Mouse (Mus musculus): ENCODE data around the gene Fance. TPM values are rescaled to one million over a fixed set of nuclear protein-coding genes. Genes with fewer than 3 reads are reported as not detected.

The Fance gene
- polyA plus RNA-seq, 1 experiment, result 12.1 TPM

GRCm38 (mm10) chr17:28313880-28314225 lies 534 bp downstream of the Fance start:
- H3K36me3 ChIP-seq (ENCODE audit: control insufficient read depth, insufficient read depth, low read length), result no peaks in the 10 kb centered on the region
- TF ChIP-seq CTCF (conservative IDR thresholded peaks at IDR 0.05; ENCODE audit: insufficient read depth, insufficient read length, low read depth, low read length), result no peak
- no peak for TF ChIP-seq POLR2A (IDR thresholded peaks at IDR 0.05; ENCODE audit: low read depth, low read length)
- no peak for DNase-seq
- no peaks in the 10 kb centered on the region for H3K27me3 ChIP-seq (replicated peaks; ENCODE audit: control insufficient read depth, insufficient read depth, low read length)
- no peak overlapping the region for H3K27ac ChIP-seq (ENCODE audit: insufficient read depth, low read depth, low read length)
- peaks cover 6% of the 10 kb centered on the region; the same call in 1 of the 2 replicates for H3K4me1 ChIP-seq (ENCODE audit: control insufficient read depth, insufficient read depth, low read length)
- peak overlapping the region; percentile 71 for H3K4me3 ChIP-seq (ENCODE audit: insufficient read depth, low read depth, low read length)
- WGBS, result 1% methylated on average over 11 of the region's 11 CpGs

GRCm38 (mm10) chr17:28315611-28316160 lies 2.4 kb downstream of the Fance start:
- Histone ChIP-seq H3K4me1 (ENCODE audit: control insufficient read depth, insufficient read depth, low read length) (peaks cover 6% of the 10 kb centered on the region; the same call in 1 of the 2 replicates), H3K27ac (ENCODE audit: insufficient read depth, low read depth, low read length) (no peak overlapping the region), H3K4me3 (ENCODE audit: insufficient read depth, low read depth, low read length) (no peak overlapping the region), H3K27me3 (replicated peaks; ENCODE audit: control insufficient read depth, insufficient read depth, low read length) (no peaks in the 10 kb centered on the region), H3K36me3 (ENCODE audit: control insufficient read depth, insufficient read depth, low read length) (no peaks in the 10 kb centered on the region)
- no peak for TF ChIP-seq POLR2A (IDR thresholded peaks at IDR 0.05; ENCODE audit: low read depth, low read length)
- TF ChIP-seq CTCF (conservative IDR thresholded peaks at IDR 0.05; ENCODE audit: insufficient read depth, insufficient read length, low read depth, low read length), result no peak
- DNase-seq, result no peak
- 88% methylated on average over 20 of the region's 20 CpGs for WGBS

- 94% methylated on average over 9 of the region's 9 CpGs for WGBS
- Histone ChIP-seq H3K27me3 (replicated peaks; ENCODE audit: control insufficient read depth, insufficient read depth, low read length) (no peaks in the 10 kb centered on the region), H3K4me3 (ENCODE audit: insufficient read depth, low read depth, low read length) (no peak overlapping the region), H3K27ac (ENCODE audit: insufficient read depth, low read depth, low read length) (no peak overlapping the region), H3K36me3 (ENCODE audit: control insufficient read depth, insufficient read depth, low read length) (no peaks in the 10 kb centered on the region), H3K4me1 (ENCODE audit: control insufficient read depth, insufficient read depth, low read length) (peaks cover 6% of the 10 kb centered on the region; the same call in 1 of the 2 replicates)
- TF ChIP-seq CTCF (conservative IDR thresholded peaks at IDR 0.05; ENCODE audit: insufficient read depth, insufficient read length, low read depth, low read length), result no peak
- no peak for TF ChIP-seq POLR2A (IDR thresholded peaks at IDR 0.05; ENCODE audit: low read depth, low read length)
- DNase-seq, result no peak
These were observed 3.2 kb downstream of the Fance start for GRCm38 (mm10) chr17:28316476-28316875.

GRCm38 (mm10) chr17:28317091-28317490 lies 3.8 kb downstream of the Fance start:
- WGBS, result 60% methylated on average over 8 of the region's 8 CpGs
- H3K27me3 ChIP-seq (replicated peaks; ENCODE audit: control insufficient read depth, insufficient read depth, low read length), result no peaks in the 10 kb centered on the region
- no peak overlapping the region for H3K27ac ChIP-seq (ENCODE audit: insufficient read depth, low read depth, low read length)
- H3K4me1 ChIP-seq (ENCODE audit: control insufficient read depth, insufficient read depth, low read length), result peaks cover 6% of the 10 kb centered on the region; the same call in 1 of the 2 replicates
- TF ChIP-seq POLR2A (IDR thresholded peaks at IDR 0.05; ENCODE audit: low read depth, low read length), result no peak
- no peak for TF ChIP-seq CTCF (conservative IDR thresholded peaks at IDR 0.05; ENCODE audit: insufficient read depth, insufficient read length, low read depth, low read length)
- no peak overlapping the region for H3K4me3 ChIP-seq (ENCODE audit: insufficient read depth, low read depth, low read length)
- peak; percentile 45 for DNase-seq
- no peaks in the 10 kb centered on the region for H3K36me3 ChIP-seq (ENCODE audit: control insufficient read depth, insufficient read depth, low read length)

GRCm38 (mm10) chr17:28317725-28318124 lies 4.4 kb downstream of the Fance start:
- Histone ChIP-seq H3K27me3 (replicated peaks; ENCODE audit: control insufficient read depth, insufficient read depth, low read length) (no peaks in the 10 kb centered on the region), H3K36me3 (ENCODE audit: control insufficient read depth, insufficient read depth, low read length) (no peaks in the 10 kb centered on the region), H3K27ac (ENCODE audit: insufficient read depth, low read depth, low read length) (no peak overlapping the region), H3K4me1 (ENCODE audit: control insufficient read depth, insufficient read depth, low read length) (peaks cover 6% of the 10 kb centered on the region; the same call in 1 of the 2 replicates), H3K4me3 (ENCODE audit: insufficient read depth, low read depth, low read length) (no peak overlapping the region)
- no peak for DNase-seq
- WGBS, result 85% methylated on average over 9 of the region's 9 CpGs
- TF ChIP-seq POLR2A (IDR thresholded peaks at IDR 0.05; ENCODE audit: low read depth, low read length) (no peak), CTCF (conservative IDR thresholded peaks at IDR 0.05; ENCODE audit: insufficient read depth, insufficient read length, low read depth, low read length) (no peak)

GRCm38 (mm10) chr17:28321700-28322099 lies 8.4 kb downstream of the Fance start:
- H3K4me1 ChIP-seq (ENCODE audit: control insufficient read depth, insufficient read depth, low read length), result no peaks in the 10 kb centered on the region
- TF ChIP-seq POLR2A (IDR thresholded peaks at IDR 0.05; ENCODE audit: low read depth, low read length), result no peak
- TF ChIP-seq CTCF (conservative IDR thresholded peaks at IDR 0.05; ENCODE audit: insufficient read depth, insufficient read length, low read depth, low read length), result no peak
- 97% methylated on average over 4 of the region's 4 CpGs for WGBS
- H3K36me3 ChIP-seq (ENCODE audit: control insufficient read depth, insufficient read depth, low read length), result no peaks in the 10 kb centered on the region
- H3K27me3 ChIP-seq (replicated peaks; ENCODE audit: control insufficient read depth, insufficient read depth, low read length), result no peaks in the 10 kb centered on the region
- DNase-seq, result no peak
- no peak overlapping the region for H3K27ac ChIP-seq (ENCODE audit: insufficient read depth, low read depth, low read length)
- H3K4me3 ChIP-seq (ENCODE audit: insufficient read depth, low read depth, low read length), result no peak overlapping the region

GRCm38 (mm10) chr17:28323786-28324185 lies 10.5 kb downstream of the Fance start:
- no peak for DNase-seq

More at GRCm38 (mm10) chr17:28323786-28324185, 10.5 kb downstream of the Fance start:
- TF ChIP-seq POLR2A (IDR thresholded peaks at IDR 0.05; ENCODE audit: low read depth, low read length) (no peak), CTCF (conservative IDR thresholded peaks at IDR 0.05; ENCODE audit: insufficient read depth, insufficient read length, low read depth, low read length) (no peak)
- peaks cover 13% of the 10 kb centered on the region for H3K4me1 ChIP-seq (ENCODE audit: control insufficient read depth, insufficient read depth, low read length)
- 80% methylated on average over 8 of the region's 8 CpGs for WGBS
- no peak overlapping the region for H3K4me3 ChIP-seq (ENCODE audit: insufficient read depth, low read depth, low read length)
- no peaks in the 10 kb centered on the region for H3K36me3 ChIP-seq (ENCODE audit: control insufficient read depth, insufficient read depth, low read length)
- no peaks in the 10 kb centered on the region for H3K27me3 ChIP-seq (replicated peaks; ENCODE audit: control insufficient read depth, insufficient read depth, low read length)
- peak overlapping the region; percentile 2; the same call in 1 of the 2 replicates for H3K27ac ChIP-seq (ENCODE audit: insufficient read depth, low read depth, low read length)

Measured in kidney, adult 2 months (tissue).